Mouse (Mus musculus) brain, embryonic 14.5 days (tissue): ENCODE data around the gene Ldlrap1. TPM values are rescaled to one million over a fixed set of nuclear protein-coding genes. Genes with fewer than 3 reads are reported as not detected.

Experiments
- DNase-seq: peaks from one replicate; pipeline ENCODE4 v3.0.0-alpha.2; 2011; ENCODE audit warnings: low read depth
- CTCF ChIP-seq: fragments of 200-500 bp; IDR thresholded peaks from 2 replicates; pipeline ENCODE4 v1.5.1; 2012; ENCODE audit warnings: inconsistent platforms, mild to moderate bottlenecking, moderate library complexity, borderline replicate concordance; ENCODE audit not compliant: insufficient read depth, insufficient read length; ENCODE audit errors: extremely low read depth
- POLR2A ChIP-seq: fragments of 200-500 bp; IDR thresholded peaks from 2 replicates; pipeline ENCODE4 v1.6.1; 2012; ENCODE audit warnings: mild to moderate bottlenecking, inconsistent platforms, borderline replicate concordance; ENCODE audit not compliant: poor library complexity, insufficient read depth, insufficient read length, severe bottlenecking; ENCODE audit errors: extremely low read depth
- polyA plus RNA-seq: library from polyadenylated mRNA; depleted of rRNA; stranded (reverse); fragments of >200 nt; gene quantifications from 2 replicates; pipeline ENCODE4 v1.2.3, GENCODE M21; 2012; rRNA removed

Gene Ldlrap1
- 1.7 and 2.7 TPM in 2 replicates for polyA plus RNA-seq

GRCm38 (mm10) chr4:134767426-134768225 is at the start of gene Ldlrap1:
TSS of gene Ldlrap1 (minus strand) at chr4:134768024.
- peak; percentile 71 for DNase-seq
- no peak for TF ChIP-seq CTCF
- TF ChIP-seq POLR2A, result 0 out of 2 replicates have a peak, but pooled peaks have one; percentile 18

- no peak for DNase-seq
- TF ChIP-seq CTCF, result no peak
- no peak for TF ChIP-seq POLR2A
Measured at GRCm38 (mm10) chr4:134814229-134814571, 46.4 kb upstream of the Ldlrap1 start.

- TF ChIP-seq CTCF (no peak), POLR2A (no peak)
- no peak for DNase-seq
Measured at GRCm38 (mm10) chr4:134813406-134814228, 45.8 kb upstream of the Ldlrap1 start.

- TF ChIP-seq POLR2A (no peak), CTCF (no peak)
Measured at GRCm38 (mm10) chr4:134804765-134805164, 36.9 kb upstream of the Ldlrap1 start.

GRCm38 (mm10) chr4:134802765-134803164 is 34.9 kb upstream of the Ldlrap1 start:
- TF ChIP-seq CTCF, result no peak
- no peak for TF ChIP-seq POLR2A
- DNase-seq, result no peak

More at GRCm38 (mm10) chr4:134804765-134805164, 36.9 kb upstream of the Ldlrap1 start:
- peak; percentile 14 for DNase-seq

GRCm38 (mm10) chr4:134802155-134802554 is 34.3 kb upstream of the Ldlrap1 start:
- DNase-seq, result no peak
- TF ChIP-seq POLR2A (no peak), CTCF (no peak)

- no peak for TF ChIP-seq CTCF
Measured at GRCm38 (mm10) chr4:134800693-134801092, 32.9 kb upstream of the Ldlrap1 start.

GRCm38 (mm10) chr4:134800098-134800497 is 32.3 kb upstream of the Ldlrap1 start:
- DNase-seq, result peak; percentile 43
- TF ChIP-seq POLR2A (no peak), CTCF (no peak)

More at GRCm38 (mm10) chr4:134800693-134801092, 32.9 kb upstream of the Ldlrap1 start:
- DNase-seq, result no peak

GRCm38 (mm10) chr4:134799272-134799671 is 31.4 kb upstream of the Ldlrap1 start:
- TF ChIP-seq CTCF (peak; percentile 98), POLR2A (no peak)
- DNase-seq, result peak; percentile 72

GRCm38 (mm10) chr4:134798861-134799260 is 31.0 kb upstream of the Ldlrap1 start:
- no peak for DNase-seq
- no peak for TF ChIP-seq CTCF
- TF ChIP-seq POLR2A, result no peak

- TF ChIP-seq CTCF, result no peak
- no peak for TF ChIP-seq POLR2A
- no peak for DNase-seq
Measured at GRCm38 (mm10) chr4:134797621-134798020, 29.8 kb upstream of the Ldlrap1 start.

- DNase-seq, result no peak
- no peak for TF ChIP-seq CTCF
- no peak for TF ChIP-seq POLR2A
Measured at GRCm38 (mm10) chr4:134796581-134797361, 28.9 kb upstream of the Ldlrap1 start.
